Comparison of ENCODE assay signal across 28 mouse cellular contexts in genomic region chr15:97854059-97854458, GRCm38 (mm10). TPM values are rescaled to one million over a fixed set of nuclear protein-coding genes. Genes with fewer than 3 reads are reported as not detected.
A peak's percentile ranks its signal among the peaks of the same experiment; 100 is the strongest.
DNase-seq lines count a peak whose midpoint lies in the region; ATAC-seq and TF ChIP-seq lines count a peak whose summit lies in the region.
"Had no signal": no experiment of that assay in that cellular context is flagged by ENCODE, and none has a peak within 500 bp of the region (broad histone marks: within the 10 kb centered on the region; RNA-seq: fewer than 3 reads in every experiment).

No protein-coding gene starts in this region.

- no peak for TF ChIP-seq POLR2A in heart, adult 2 months (IDR thresholded peaks at IDR 0.05; ENCODE audit: insufficient read depth, low read depth, low read length)
- no peak for TF ChIP-seq POLR2A in brain, embryonic 14.5 days (IDR thresholded peaks at IDR 0.05; ENCODE audit: borderline replicate concordance, extremely low read depth, insufficient read depth, insufficient read length, poor library complexity, severe bottlenecking)

- intact Hi-C loops in heart, adult 2 months (cut with DNase I), result loop anchor here (1.0 kb wide), 1 partner anchor 98 kb away; no protein-coding TSS in a partner anchor
- intact Hi-C loops in heart, postnatal 36 days (cut with DNase I), result loop anchor here (2.0 kb wide), 1 partner anchor 99 kb away; no protein-coding TSS in a partner anchor

- no peak for ATAC-seq in midbrain, postnatal 0 days (ENCODE audit: low FRiP score)
- ATAC-seq in midbrain, embryonic 16.5 days, result no peak
- ATAC-seq: forebrain, embryonic 15.5 days; hindbrain, embryonic 16.5 days; midbrain, embryonic 13.5 days; Patski had no signal

- no peak overlapping the region for H3K4me3 ChIP-seq in heart, adult 2 months
- no peak overlapping the region for H3K4me3 ChIP-seq in layer of hippocampus, adult 2 months
- H3K4me3 ChIP-seq in midbrain, postnatal 0 days (ENCODE audit: low read depth, low read length), result no peak overlapping the region
- H3K4me3 ChIP-seq in midbrain, embryonic 16.5 days (ENCODE audit: low read depth, low read length), result no peak overlapping the region
- H3K4me3 ChIP-seq: embryonic facial prominence, embryonic 10.5 days; forebrain, embryonic 15.5 days; heart, embryonic 15.5 days; limb, embryonic 13.5 days; liver, embryonic 15.5 days; megakaryocyte, embryonic 14.5 days; midbrain, embryonic 13.5 days; neural tube, embryonic 12.5 days had no signal

- no peaks in the 10 kb centered on the region for H3K4me1 ChIP-seq in heart, adult 2 months (ENCODE audit: control insufficient read depth, insufficient read depth, low read length)
- H3K4me1 ChIP-seq in midbrain, postnatal 0 days (ENCODE audit: insufficient read depth, low read length), result no peaks in the 10 kb centered on the region
- H3K4me1 ChIP-seq in midbrain, embryonic 16.5 days (ENCODE audit: control insufficient read depth, insufficient read depth, low read length), result no peaks in the 10 kb centered on the region
- H3K4me1 ChIP-seq: limb, embryonic 13.5 days; neural tube, embryonic 12.5 days had no signal

- no peak overlapping the region for H3K9ac ChIP-seq in heart, adult 2 months (ENCODE audit: low read depth, low read length)
- no peak overlapping the region for H3K9ac ChIP-seq in midbrain, postnatal 0 days (replicated peaks; ENCODE audit: low read length, poor library complexity, severe bottlenecking)
- no peak overlapping the region for H3K9ac ChIP-seq in midbrain, embryonic 16.5 days (ENCODE audit: low read depth, low read length)
- H3K9ac ChIP-seq: forebrain, embryonic 15.5 days; heart, embryonic 15.5 days; limb, embryonic 13.5 days; liver, embryonic 15.5 days; midbrain, embryonic 13.5 days; neural tube, embryonic 12.5 days had no signal

- H3K79me2 ChIP-seq in heart, adult 2 months (replicated peaks; ENCODE audit: control insufficient read depth, insufficient read depth, low read length), result no peaks in the 10 kb centered on the region

- no peak overlapping the region for H3K4me2 ChIP-seq in midbrain, postnatal 0 days (ENCODE audit: low read depth, low read length, poor library complexity, severe bottlenecking)
- H3K4me2 ChIP-seq in midbrain, embryonic 16.5 days (ENCODE audit: low read length), result no peak overlapping the region
- H3K4me2 ChIP-seq: forebrain, embryonic 15.5 days; heart, embryonic 15.5 days; limb, embryonic 13.5 days; liver, embryonic 15.5 days; midbrain, embryonic 13.5 days; neural tube, embryonic 12.5 days had no signal

- TF ChIP-seq EP300 in heart, adult 2 months (IDR thresholded peaks at IDR 0.05; ENCODE audit: insufficient read depth, low read depth, low read length), result no peak

- no peak for DNase-seq in heart, adult 2 months
- no peak for DNase-seq in heart, postnatal 36 days
- DNase-seq in layer of hippocampus, adult 2 months (ENCODE audit: low spot score in 2 of 2), result no peak
- DNase-seq in layer of hippocampus, postnatal 36 days, result no peak
- no peak for DNase-seq in midbrain, postnatal 0 days (ENCODE audit: low spot score)
- peak; percentile 26 for DNase-seq in brain, embryonic 14.5 days (ENCODE audit: low read depth)
- DNase-seq in right cerebral cortex, postnatal 14 days, result no peak
- DNase-seq: adrenal gland, postnatal 36 days; cerebellum, adult 11 months; cerebellum, adult 9-11 months; gastrocnemius, postnatal 25 days; kidney, adult 11 months; kidney, postnatal 14 days; lung, postnatal 14 days; retina, postnatal 1 day; right cerebral cortex, postnatal 4 days had no signal

- peak; percentile 45 for TF ChIP-seq CTCF in heart, adult 2 months (IDR thresholded peaks at IDR 0.05)
- TF ChIP-seq CTCF in layer of hippocampus, adult 2 months (conservative IDR thresholded peaks at IDR 0.05), result peak; percentile 50
- TF ChIP-seq CTCF in midbrain, postnatal 0 days (IDR thresholded peaks at IDR 0.05), result peak; percentile 22
- no peak for TF ChIP-seq CTCF in brain, embryonic 14.5 days (IDR thresholded peaks at IDR 0.05; ENCODE audit: borderline replicate concordance, extremely low read depth, insufficient read depth, insufficient read length)

- no peaks in the 10 kb centered on the region for H3K36me3 ChIP-seq in heart, adult 2 months (ENCODE audit: control insufficient read depth, insufficient read depth, low read length)
- no peaks in the 10 kb centered on the region for H3K36me3 ChIP-seq in midbrain, postnatal 0 days (ENCODE audit: insufficient read depth, low read length)
- no peaks in the 10 kb centered on the region for H3K36me3 ChIP-seq in midbrain, embryonic 16.5 days (ENCODE audit: control insufficient read depth, insufficient read depth, low read length)
- H3K36me3 ChIP-seq: embryonic facial prominence, embryonic 10.5 days; forebrain, embryonic 15.5 days; G1E; heart, embryonic 15.5 days; limb, embryonic 13.5 days; liver, embryonic 15.5 days; midbrain, embryonic 13.5 days; neural tube, embryonic 12.5 days had no signal

- no peaks in the 10 kb centered on the region for H3K9me3 ChIP-seq in midbrain, postnatal 0 days (ENCODE audit: low read length)
- H3K9me3 ChIP-seq in midbrain, embryonic 16.5 days (replicated peaks; ENCODE audit: control insufficient read depth, low read length, poor library complexity, severe bottlenecking), result no peaks in the 10 kb centered on the region
- H3K9me3 ChIP-seq: embryonic facial prominence, embryonic 10.5 days; forebrain, embryonic 15.5 days; G1E; heart, embryonic 15.5 days; limb, embryonic 13.5 days; liver, embryonic 15.5 days; midbrain, embryonic 13.5 days; neural tube, embryonic 12.5 days had no signal

- 42% methylated on average over 8 of the region's 8 CpGs for WGBS in heart, adult 2 months
- 41% methylated on average over 8 of the region's 8 CpGs for WGBS in midbrain, postnatal 0 days
- 40% methylated on average over 8 of the region's 8 CpGs for WGBS in midbrain, embryonic 16.5 days

- H3K27ac ChIP-seq in heart, adult 2 months, result no peak overlapping the region
- no peak overlapping the region for H3K27ac ChIP-seq in layer of hippocampus, adult 2 months
- no peak overlapping the region for H3K27ac ChIP-seq in midbrain, postnatal 0 days (ENCODE audit: low read depth, low read length)
- H3K27ac ChIP-seq in midbrain, embryonic 16.5 days (ENCODE audit: low read length), result no peak overlapping the region
- H3K27ac ChIP-seq: embryonic facial prominence, embryonic 10.5 days; forebrain, embryonic 15.5 days; heart, embryonic 15.5 days; limb, embryonic 13.5 days; liver, embryonic 15.5 days; midbrain, embryonic 13.5 days; neural tube, embryonic 12.5 days had no signal

- H3K27me3 ChIP-seq in heart, adult 2 months (ENCODE audit: control insufficient read depth, insufficient read depth, low read length), result no peaks in the 10 kb centered on the region
- H3K27me3 ChIP-seq in midbrain, postnatal 0 days (ENCODE audit: insufficient read depth, low read length), result no peaks in the 10 kb centered on the region
- no peaks in the 10 kb centered on the region for H3K27me3 ChIP-seq in midbrain, embryonic 16.5 days (ENCODE audit: control insufficient read depth, insufficient read depth, low read depth, low read length)
- H3K27me3 ChIP-seq: forebrain, embryonic 15.5 days; limb, embryonic 13.5 days; liver, embryonic 15.5 days; midbrain, embryonic 13.5 days; neural tube, embryonic 12.5 days; Patski had no signal

RNA-seq across cellular contexts. Expression of gene Hdac7, which starts 9.8 kb away (rescaled TPM):
- 10 to 100 TPM; 23.7 to 25.7 TPM for total RNA-seq in heart, adult 2 months (2021)
- 54.9 and 61.8 TPM in 2 replicates for polyA plus RNA-seq in heart, adult 2 months (2012; rRNA removed)
- 10 to 100 TPM; 26.9 to 37.1 TPM for total RNA-seq in heart, postnatal 36 days (2021)
- total RNA-seq in layer of hippocampus, adult 2 months (2021), result 10 to 100 TPM; 23.8 to 28.5 TPM
- total RNA-seq in layer of hippocampus, postnatal 36 days (2021), result 10 to 100 TPM; 21.3 to 25.0 TPM
- total RNA-seq in midbrain, postnatal 0 days (2014; rRNA removed), result 22.4 and 24.2 TPM in 2 replicates
- 28.7 and 29.2 TPM in 2 replicates for polyA plus RNA-seq in midbrain, postnatal 0 days (2015; fragmentation: Nextera tagmentation; extraction: Ambion mirVana)
- polyA plus RNA-seq in midbrain, embryonic 16.5 days (2015; fragmentation: Nextera tagmentation; extraction: Ambion mirVana), result 28.6 and 31.5 TPM in 2 replicates
- 78.2 and 82.1 TPM in 2 replicates for polyA plus RNA-seq in brain, embryonic 14.5 days (2012; rRNA removed)

RNA-seq across cellular contexts. Expression of gene Vdr, which starts 56.4 kb away (rescaled TPM):
- 1 to 10 TPM; 1.1 to 2.0 TPM for total RNA-seq in heart, adult 2 months (2021)
- 2.3 and 2.7 TPM in 2 replicates for polyA plus RNA-seq in heart, adult 2 months (2012; rRNA removed)
- total RNA-seq in heart, postnatal 36 days (2021), result 1 to 10 TPM; 1.6 to 1.7 TPM
- total RNA-seq in layer of hippocampus, adult 2 months (2021), result under 1 TPM in 1 of 2 experiments, not detected in 1; 0.10 TPM
- total RNA-seq in layer of hippocampus, postnatal 36 days (2021), result under 1 TPM; 0.30 to 0.37 TPM
- 0.09 and 0.27 TPM in 2 replicates for total RNA-seq in midbrain, postnatal 0 days (2014; rRNA removed)
- polyA plus RNA-seq in midbrain, postnatal 0 days (2015; fragmentation: Nextera tagmentation; extraction: Ambion mirVana), result 0.12 and 0.22 TPM in 2 replicates
- polyA plus RNA-seq in midbrain, embryonic 16.5 days (2015; fragmentation: Nextera tagmentation; extraction: Ambion mirVana), result 0.05 and 0.15 TPM in 2 replicates
- polyA plus RNA-seq in brain, embryonic 14.5 days (2012; rRNA removed), result 0.25 and 0.26 TPM in 2 replicates
- polyA plus RNA-seq: midbrain, embryonic 13.5 days had no signal
